14 mouse cellular contexts compared by ENCODE assay signal in genomic region chr17:56663659-56664058, GRCm38 (mm10). TPM values are rescaled to one million over a fixed set of nuclear protein-coding genes. Genes with fewer than 3 reads are reported as not detected.
A peak's percentile ranks its signal among the peaks of the same experiment; 100 is the strongest.
DNase-seq lines count a peak whose midpoint lies in the region; ATAC-seq lines count a peak whose summit lies in the region.
"Had no signal": no experiment of that assay in that cellular context is flagged by ENCODE, and none has a peak within 500 bp of the region (broad histone marks: within the 10 kb centered on the region; RNA-seq: fewer than 3 reads in every experiment).

No protein-coding gene starts in this region.

- no peak for ATAC-seq in hindbrain, embryonic 12.5 days (ENCODE audit: low FRiP score)
- no peak for ATAC-seq in hindbrain, embryonic 16.5 days
- no peak for ATAC-seq in neural tube, embryonic 11.5 days (ENCODE audit: insufficient read depth, low FRiP score, low TSS enrichment)
- no peak for ATAC-seq in embryonic facial prominence, embryonic 15.5 days (ENCODE audit: insufficient number of reproducible peaks, low FRiP score, low TSS enrichment, low read depth)
- ATAC-seq in limb, embryonic 15.5 days (ENCODE audit: insufficient number of reproducible peaks, low FRiP score, low TSS enrichment, low read depth): no peak
- ATAC-seq: liver, postnatal 0 days had no signal

- 65% methylated on average over 3 of the region's 3 CpGs for WGBS in hindbrain, embryonic 12.5 days
- WGBS in hindbrain, embryonic 16.5 days: 60% methylated on average over 3 of the region's 3 CpGs
- WGBS in neural tube, embryonic 11.5 days: 68% methylated on average over 3 of the region's 3 CpGs
- 50% methylated on average over 3 of the region's 3 CpGs for WGBS in embryonic facial prominence, embryonic 15.5 days
- 68% methylated on average over 3 of the region's 3 CpGs for WGBS in limb, embryonic 15.5 days

- peak overlapping the region; percentile 19 for H3K4me2 ChIP-seq in hindbrain, embryonic 12.5 days (replicated peaks)
- no peak overlapping the region for H3K4me2 ChIP-seq in hindbrain, embryonic 16.5 days (ENCODE audit: low read length)
- peak overlapping the region; percentile 2; the same call in 1 of the 2 replicates for H3K4me2 ChIP-seq in neural tube, embryonic 11.5 days (ENCODE audit: low read depth)
- H3K4me2 ChIP-seq in embryonic facial prominence, embryonic 15.5 days (replicated peaks): peak overlapping the region; percentile 31; the same call in 1 of the 2 replicates
- H3K4me2 ChIP-seq in limb, embryonic 15.5 days: 0 out of 2 replicates have a peak overlapping the region, but pooled peaks have one; percentile 8

- peaks cover 20% of the 10 kb centered on the region for H3K27me3 ChIP-seq in hindbrain, embryonic 12.5 days
- H3K27me3 ChIP-seq in hindbrain, embryonic 16.5 days (replicated peaks; ENCODE audit: control insufficient read depth, insufficient read depth, low read length): peaks cover 5% of the 10 kb centered on the region; the same call in 1 of the 2 replicates
- no peaks in the 10 kb centered on the region; the same call in 1 of the 2 replicates for H3K27me3 ChIP-seq in neural tube, embryonic 11.5 days (ENCODE audit: control insufficient read depth, insufficient read depth, low read length)
- peaks cover 8% of the 10 kb centered on the region for H3K27me3 ChIP-seq in embryonic facial prominence, embryonic 15.5 days
- peaks cover 9% of the 10 kb centered on the region; the same call in 1 of the 2 replicates for H3K27me3 ChIP-seq in limb, embryonic 15.5 days

- H3K36me3 ChIP-seq in hindbrain, embryonic 12.5 days: no peaks in the 10 kb centered on the region
- no peaks in the 10 kb centered on the region for H3K36me3 ChIP-seq in hindbrain, embryonic 16.5 days (ENCODE audit: control insufficient read depth, insufficient read depth, low read length)
- no peaks in the 10 kb centered on the region for H3K36me3 ChIP-seq in neural tube, embryonic 11.5 days (ENCODE audit: control insufficient read depth, insufficient read depth, low read length)
- H3K36me3 ChIP-seq in embryonic facial prominence, embryonic 15.5 days: no peaks in the 10 kb centered on the region
- H3K36me3 ChIP-seq in limb, embryonic 15.5 days: no peaks in the 10 kb centered on the region

- peaks cover 14% of the 10 kb centered on the region for H3K4me1 ChIP-seq in hindbrain, embryonic 12.5 days
- H3K4me1 ChIP-seq in hindbrain, embryonic 16.5 days (ENCODE audit: control insufficient read depth, insufficient read depth, low read depth, low read length): peaks cover 5% of the 10 kb centered on the region
- H3K4me1 ChIP-seq in neural tube, embryonic 11.5 days (ENCODE audit: control insufficient read depth, insufficient read depth, low read length): peaks cover 6% of the 10 kb centered on the region; the same call in 1 of the 2 replicates
- peaks cover 15% of the 10 kb centered on the region for H3K4me1 ChIP-seq in embryonic facial prominence, embryonic 15.5 days
- peaks cover 13% of the 10 kb centered on the region for H3K4me1 ChIP-seq in limb, embryonic 15.5 days

- no peak overlapping the region for H3K27ac ChIP-seq in hindbrain, embryonic 12.5 days
- H3K27ac ChIP-seq in hindbrain, embryonic 16.5 days (ENCODE audit: low read depth, low read length): no peak overlapping the region
- no peak overlapping the region for H3K27ac ChIP-seq in neural tube, embryonic 11.5 days (ENCODE audit: low read depth, low read length)
- H3K27ac ChIP-seq in embryonic facial prominence, embryonic 15.5 days (replicated peaks): no peak overlapping the region
- no peak overlapping the region for H3K27ac ChIP-seq in limb, embryonic 15.5 days
- H3K27ac ChIP-seq: gastrocnemius, adult 2 months; left cerebral cortex, adult 2 months had no signal

- no peak for DNase-seq in neural tube, embryonic 11.5 days (ENCODE audit: low spot score)
- no peak for DNase-seq in neural tube, embryonic 10.5 days (ENCODE audit: extremely low spot score, low spot score)
- no peak for DNase-seq in urinary bladder, adult 18-20 months (ENCODE audit: low spot score in 2 of 2)
- no peak for DNase-seq in cerebellum, postnatal 25 days
- DNase-seq: cerebellum, adult 9-11 months; gastrocnemius, adult 2 months; kidney, postnatal 25 days; liver, postnatal 0 days; right cerebral cortex, adult 18-20 months had no signal

- H3K4me3 ChIP-seq in hindbrain, embryonic 12.5 days: no peak overlapping the region
- no peak overlapping the region for H3K4me3 ChIP-seq in hindbrain, embryonic 16.5 days (ENCODE audit: low read length)
- no peak overlapping the region for H3K4me3 ChIP-seq in neural tube, embryonic 11.5 days (ENCODE audit: low read depth, low read length)
- no peak overlapping the region for H3K4me3 ChIP-seq in embryonic facial prominence, embryonic 15.5 days (replicated peaks)
- H3K4me3 ChIP-seq in limb, embryonic 15.5 days: no peak overlapping the region
- H3K4me3 ChIP-seq: gastrocnemius, adult 2 months; left cerebral cortex, adult 2 months had no signal

- no peak overlapping the region for H3K9ac ChIP-seq in hindbrain, embryonic 12.5 days
- no peak overlapping the region for H3K9ac ChIP-seq in hindbrain, embryonic 16.5 days (ENCODE audit: low read depth, low read length)
- H3K9ac ChIP-seq in neural tube, embryonic 11.5 days (ENCODE audit: low read length): peak overlapping the region; percentile 32; the same call in 1 of the 2 replicates
- no peak overlapping the region for H3K9ac ChIP-seq in embryonic facial prominence, embryonic 15.5 days
- H3K9ac ChIP-seq in limb, embryonic 15.5 days: no peak overlapping the region
- H3K9ac ChIP-seq: liver, postnatal 0 days had no signal

- no peaks in the 10 kb centered on the region for H3K9me3 ChIP-seq in hindbrain, embryonic 12.5 days (replicated peaks)
- no peaks in the 10 kb centered on the region for H3K9me3 ChIP-seq in hindbrain, embryonic 16.5 days (ENCODE audit: control insufficient read depth, low read length)
- no peaks in the 10 kb centered on the region for H3K9me3 ChIP-seq in neural tube, embryonic 11.5 days (ENCODE audit: control insufficient read depth, low read length)
- H3K9me3 ChIP-seq in embryonic facial prominence, embryonic 15.5 days (replicated peaks): no peaks in the 10 kb centered on the region
- no peaks in the 10 kb centered on the region for H3K9me3 ChIP-seq in limb, embryonic 15.5 days

RNA-seq across cellular contexts. Expression of gene Ranbp3, which starts 9.4 kb away (rescaled TPM):
- 98.2 and 105 TPM in 2 replicates for polyA plus RNA-seq in hindbrain, embryonic 12.5 days (2016; fragmentation: Nextera tagmentation; extraction: Ambion mirVana)
- polyA plus RNA-seq in hindbrain, embryonic 16.5 days (2015; fragmentation: Nextera tagmentation; extraction: Ambion mirVana): 100 and 110 TPM in 2 replicates
- 112 and 119 TPM in 2 replicates for polyA plus RNA-seq in neural tube, embryonic 11.5 days (2014; fragmentation: Nextera tagmentation; extraction: Ambion mirVana)
- polyA plus RNA-seq in embryonic facial prominence, embryonic 15.5 days (2015; fragmentation: Nextera tagmentation; extraction: Ambion mirVana): 90.4 and 91.7 TPM in 2 replicates
- 86.0 and 90.5 TPM in 2 replicates for polyA plus RNA-seq in limb, embryonic 15.5 days (2015; fragmentation: Nextera tagmentation; extraction: Ambion mirVana)

RNA-seq across cellular contexts. Expression of gene Catsperd, which starts 35.7 kb away (rescaled TPM):
- 0.74 and 0.98 TPM in 2 replicates for polyA plus RNA-seq in hindbrain, embryonic 12.5 days (2016; fragmentation: Nextera tagmentation; extraction: Ambion mirVana)
- polyA plus RNA-seq in hindbrain, embryonic 16.5 days (2015; fragmentation: Nextera tagmentation; extraction: Ambion mirVana): 1.6 and 1.7 TPM in 2 replicates
- 0.54 and 0.92 TPM in 2 replicates for polyA plus RNA-seq in neural tube, embryonic 11.5 days (2014; fragmentation: Nextera tagmentation; extraction: Ambion mirVana)
- 0.45 and 1.0 TPM in 2 replicates for polyA plus RNA-seq in embryonic facial prominence, embryonic 15.5 days (2015; fragmentation: Nextera tagmentation; extraction: Ambion mirVana)
- polyA plus RNA-seq in limb, embryonic 15.5 days (2015; fragmentation: Nextera tagmentation; extraction: Ambion mirVana): 0.17 and 0.57 TPM in 2 replicates

RNA-seq across cellular contexts. Expression of gene Lonp1, which starts 37.0 kb away (rescaled TPM):
- polyA plus RNA-seq in hindbrain, embryonic 12.5 days (2016; fragmentation: Nextera tagmentation; extraction: Ambion mirVana): 50.6 and 55.5 TPM in 2 replicates
- polyA plus RNA-seq in hindbrain, embryonic 16.5 days (2015; fragmentation: Nextera tagmentation; extraction: Ambion mirVana): 45.4 and 45.7 TPM in 2 replicates
- 56.0 and 56.3 TPM in 2 replicates for polyA plus RNA-seq in neural tube, embryonic 11.5 days (2014; fragmentation: Nextera tagmentation; extraction: Ambion mirVana)
- 49.7 and 50.5 TPM in 2 replicates for polyA plus RNA-seq in embryonic facial prominence, embryonic 15.5 days (2015; fragmentation: Nextera tagmentation; extraction: Ambion mirVana)
- polyA plus RNA-seq in limb, embryonic 15.5 days (2015; fragmentation: Nextera tagmentation; extraction: Ambion mirVana): 46.5 and 49.1 TPM in 2 replicates

RNA-seq across cellular contexts. Expression of gene Rpl36, which starts 50.4 kb away (rescaled TPM):
- 1,045 and 1,230 TPM in 2 replicates for polyA plus RNA-seq in hindbrain, embryonic 12.5 days (2016; fragmentation: Nextera tagmentation; extraction: Ambion mirVana)
- 823 and 876 TPM in 2 replicates for polyA plus RNA-seq in hindbrain, embryonic 16.5 days (2015; fragmentation: Nextera tagmentation; extraction: Ambion mirVana)
- polyA plus RNA-seq in neural tube, embryonic 11.5 days (2014; fragmentation: Nextera tagmentation; extraction: Ambion mirVana): 1,299 and 1,352 TPM in 2 replicates
- polyA plus RNA-seq in embryonic facial prominence, embryonic 15.5 days (2015; fragmentation: Nextera tagmentation; extraction: Ambion mirVana): 1,900 and 1,905 TPM in 2 replicates
- polyA plus RNA-seq in limb, embryonic 15.5 days (2015; fragmentation: Nextera tagmentation; extraction: Ambion mirVana): 1,472 and 1,900 TPM in 2 replicates

RNA-seq across cellular contexts. Expression of gene Ndufa11, which starts 53.9 kb away (rescaled TPM):
- 323 and 382 TPM in 2 replicates for polyA plus RNA-seq in hindbrain, embryonic 12.5 days (2016; fragmentation: Nextera tagmentation; extraction: Ambion mirVana)
- polyA plus RNA-seq in hindbrain, embryonic 16.5 days (2015; fragmentation: Nextera tagmentation; extraction: Ambion mirVana): 565 and 621 TPM in 2 replicates
- 403 and 406 TPM in 2 replicates for polyA plus RNA-seq in neural tube, embryonic 11.5 days (2014; fragmentation: Nextera tagmentation; extraction: Ambion mirVana)
- polyA plus RNA-seq in embryonic facial prominence, embryonic 15.5 days (2015; fragmentation: Nextera tagmentation; extraction: Ambion mirVana): 422 and 425 TPM in 2 replicates
- polyA plus RNA-seq in limb, embryonic 15.5 days (2015; fragmentation: Nextera tagmentation; extraction: Ambion mirVana): 370 and 405 TPM in 2 replicates
